Mouse (Mus musculus) forebrain, embryonic 11.5 days (tissue): Measurements from ENCODE around the gene Agbl4. TPM values are rescaled to one million over a fixed set of nuclear protein-coding genes. Genes with fewer than 3 reads are reported as not detected.
A peak's percentile ranks its signal among the peaks of the same experiment; 100 is the strongest.

Experiments used
- ATAC-seq: fragments of 200-750 bp; cut with Nextera tagmentation; replicated peaks from 2 replicates; pipeline ENCODE4 v1.8.0; 2017; ENCODE audit warnings: moderate TSS enrichment; ENCODE audit not compliant: low FRiP score
- DNase-seq: peaks from one replicate; pipeline ENCODE4 v3.0.0-alpha.2; 2017; ENCODE audit warnings: low spot score
- H3K27ac ChIP-seq: fragments of 300-500 bp; sonication (generic); 2 replicates; pipeline ENCODE4 v1.5.1; 2014; ENCODE audit warnings: low read depth, low read length
- H3K27me3 ChIP-seq: fragments of 300-500 bp; sonication (generic); 2 replicates; pipeline ENCODE4 v1.6.1; 2014; ENCODE audit warnings: mild to moderate bottlenecking, low read length, mixed read lengths; ENCODE audit not compliant: control insufficient read depth, insufficient read depth
- H3K36me3 ChIP-seq: fragments of 300-500 bp; sonication (generic); 2 replicates; pipeline ENCODE4 v1.6.1; 2014; ENCODE audit warnings: mild to moderate bottlenecking, low read length, moderate library complexity, mixed read lengths; ENCODE audit not compliant: control insufficient read depth, insufficient read depth
- H3K4me1 ChIP-seq: fragments of 300-500 bp; sonication (generic); replicated peaks from 2 replicates; pipeline ENCODE4 v1.6.1; 2014; ENCODE audit warnings: low read length, mixed read lengths; ENCODE audit not compliant: control insufficient read depth, insufficient read depth
- H3K4me2 ChIP-seq: fragments of 300-500 bp; sonication (generic); 2 replicates; pipeline ENCODE4 v1.6.1; 2014; ENCODE audit warnings: low read depth, mild to moderate bottlenecking, low read length, moderate library complexity, mixed read lengths; ENCODE audit not compliant: severe bottlenecking
- H3K4me3 ChIP-seq: fragments of 300-500 bp; sonication (generic); 2 replicates; pipeline ENCODE4 v1.5.1; 2014; ENCODE audit warnings: low read depth, low read length
- H3K9ac ChIP-seq: fragments of 300-500 bp; sonication (generic); 2 replicates; pipeline ENCODE4 v1.6.1; 2014; ENCODE audit warnings: low read length
- H3K9me3 ChIP-seq: fragments of 300-500 bp; sonication (generic); 2 replicates; pipeline ENCODE4 v1.6.1; 2016; ENCODE audit warnings: low read length, mixed read lengths; ENCODE audit not compliant: control insufficient read depth
- WGBS: fragments of 180-500 bp; shearing (Covaris S2); extraction: QIAGEN DNeasy Blood & Tissue Kit; methylation state at CpG from one replicate; pipeline ENCODE4 v1.1.7; 2014; 5-methylcytosine and 5-hydroxymethylcytosine counted together
- polyA plus RNA-seq: library from polyadenylated mRNA; unstranded; fragments of >200 nt; fragmentation: Nextera tagmentation; extraction: Ambion mirVana; gene quantifications from 2 replicates; pipeline ENCODE4 v1.2.1, GENCODE M21; 2014

Gene Agbl4
- polyA plus RNA-seq, 1 experiment from 2014 or later = 1.1 TPM

- ATAC-seq (peak; percentile 81), DNase-seq (no peak)
- Histone ChIP-seq H3K4me3 (no peak overlapping the region), H3K4me1 (no peaks in the 10 kb centered on the region), H3K27ac (no peak overlapping the region), H3K4me2 (no peak overlapping the region), H3K36me3 (no peaks in the 10 kb centered on the region), H3K9me3 (no peaks in the 10 kb centered on the region), H3K27me3 (no peaks in the 10 kb centered on the region), H3K9ac (no peak overlapping the region)
- WGBS = 24% methylated on average over 1 of the region's 1 CpGs
These were observed 607.4 kb downstream of the Agbl4 start for GRCm38 (mm10) chr4:111004719-111005479.

- Histone ChIP-seq H3K4me1 (no peaks in the 10 kb centered on the region), H3K4me3 (no peak overlapping the region), H3K4me2 (no peak overlapping the region), H3K9ac (no peak overlapping the region), H3K27me3 (no peaks in the 10 kb centered on the region), H3K27ac (no peak overlapping the region), H3K9me3 (no peaks in the 10 kb centered on the region), H3K36me3 (no peaks in the 10 kb centered on the region)
- DNase-seq (no peak), ATAC-seq (no peak)
- WGBS = 91% methylated on average over 4 of the region's 4 CpGs
These were observed 621.9 kb downstream of the Agbl4 start for GRCm38 (mm10) chr4:111019376-111019775.

GRCm38 (mm10) chr4:111067330-111067729, 669.9 kb downstream of the Agbl4 start:
- no peak overlapping the region for H3K9ac ChIP-seq
- no peaks in the 10 kb centered on the region for H3K36me3 ChIP-seq
- ATAC-seq (no peak), DNase-seq (no peak)
- H3K4me1 ChIP-seq = no peaks in the 10 kb centered on the region
- H3K4me2 ChIP-seq = no peak overlapping the region
- H3K9me3 ChIP-seq = no peaks in the 10 kb centered on the region
- no peak overlapping the region for H3K27ac ChIP-seq
- 91% methylated on average over 3 of the region's 3 CpGs for WGBS
- H3K27me3 ChIP-seq = no peaks in the 10 kb centered on the region
- no peak overlapping the region for H3K4me3 ChIP-seq

GRCm38 (mm10) chr4:111073738-111074497, 676.5 kb downstream of the Agbl4 start:
- Histone ChIP-seq H3K36me3 (no peaks in the 10 kb centered on the region), H3K4me2 (no peak overlapping the region), H3K9me3 (no peaks in the 10 kb centered on the region), H3K27ac (no peak overlapping the region), H3K27me3 (no peaks in the 10 kb centered on the region), H3K4me1 (no peaks in the 10 kb centered on the region), H3K4me3 (no peak overlapping the region), H3K9ac (no peak overlapping the region)
- no peak for DNase-seq
- no peak for ATAC-seq
- WGBS = 76% methylated on average over 6 of the region's 7 CpGs

GRCm38 (mm10) chr4:111074701-111075154, 677.3 kb downstream of the Agbl4 start:
- Histone ChIP-seq H3K4me1 (no peaks in the 10 kb centered on the region), H3K4me2 (no peak overlapping the region), H3K27me3 (no peaks in the 10 kb centered on the region), H3K4me3 (no peak overlapping the region), H3K36me3 (no peaks in the 10 kb centered on the region), H3K27ac (no peak overlapping the region), H3K9me3 (no peaks in the 10 kb centered on the region), H3K9ac (no peak overlapping the region)
- DNase-seq = no peak
- peak; percentile 57; the same call in 1 of the 2 replicates for ATAC-seq
- 89% methylated on average over 6 of the region's 6 CpGs for WGBS

GRCm38 (mm10) chr4:111077810-111078209, 680.3 kb downstream of the Agbl4 start:
- Histone ChIP-seq H3K9me3 (no peaks in the 10 kb centered on the region), H3K27ac (no peak overlapping the region), H3K27me3 (no peaks in the 10 kb centered on the region), H3K4me3 (no peak overlapping the region), H3K4me2 (no peak overlapping the region), H3K9ac (no peak overlapping the region), H3K36me3 (no peaks in the 10 kb centered on the region), H3K4me1 (no peaks in the 10 kb centered on the region)
- DNase-seq (no peak), ATAC-seq (no peak)
- 90% methylated on average over 3 of the region's 3 CpGs for WGBS

GRCm38 (mm10) chr4:111085330-111085729, 687.9 kb downstream of the Agbl4 start:
- no peak for ATAC-seq

GRCm38 (mm10) chr4:111136217-111137147, 739.0 kb downstream of the Agbl4 start:
- DNase-seq = no peak
- 76% methylated on average over 3 of the region's 3 CpGs for WGBS
- H3K4me2 ChIP-seq = no peak overlapping the region
- no peak overlapping the region for H3K4me3 ChIP-seq
- H3K36me3 ChIP-seq = no peaks in the 10 kb centered on the region
- no peak overlapping the region for H3K27ac ChIP-seq
- no peaks in the 10 kb centered on the region for H3K9me3 ChIP-seq
- no peak for ATAC-seq
- no peaks in the 10 kb centered on the region for H3K4me1 ChIP-seq
- no peak overlapping the region for H3K9ac ChIP-seq
- no peaks in the 10 kb centered on the region for H3K27me3 ChIP-seq

More at GRCm38 (mm10) chr4:111085330-111085729, 687.9 kb downstream of the Agbl4 start:
- 97% methylated on average over 1 of the region's 1 CpGs for WGBS
- no peaks in the 10 kb centered on the region for H3K9me3 ChIP-seq
- no peaks in the 10 kb centered on the region for H3K4me1 ChIP-seq
- H3K27ac ChIP-seq = no peak overlapping the region
- no peak for DNase-seq
- H3K27me3 ChIP-seq = no peaks in the 10 kb centered on the region
- no peaks in the 10 kb centered on the region for H3K36me3 ChIP-seq
- H3K4me2 ChIP-seq = no peak overlapping the region
- no peak overlapping the region for H3K4me3 ChIP-seq
- H3K9ac ChIP-seq = no peak overlapping the region
